Mouse (Mus musculus): ENCODE measurements at regions not wholly inside any gene's neighbourhood (a gene's known extent, or its start where the extent isn't known, plus 50 kb on each side); places are given as distances from the start of the nearest gene placed in this dataset.

DNA sequence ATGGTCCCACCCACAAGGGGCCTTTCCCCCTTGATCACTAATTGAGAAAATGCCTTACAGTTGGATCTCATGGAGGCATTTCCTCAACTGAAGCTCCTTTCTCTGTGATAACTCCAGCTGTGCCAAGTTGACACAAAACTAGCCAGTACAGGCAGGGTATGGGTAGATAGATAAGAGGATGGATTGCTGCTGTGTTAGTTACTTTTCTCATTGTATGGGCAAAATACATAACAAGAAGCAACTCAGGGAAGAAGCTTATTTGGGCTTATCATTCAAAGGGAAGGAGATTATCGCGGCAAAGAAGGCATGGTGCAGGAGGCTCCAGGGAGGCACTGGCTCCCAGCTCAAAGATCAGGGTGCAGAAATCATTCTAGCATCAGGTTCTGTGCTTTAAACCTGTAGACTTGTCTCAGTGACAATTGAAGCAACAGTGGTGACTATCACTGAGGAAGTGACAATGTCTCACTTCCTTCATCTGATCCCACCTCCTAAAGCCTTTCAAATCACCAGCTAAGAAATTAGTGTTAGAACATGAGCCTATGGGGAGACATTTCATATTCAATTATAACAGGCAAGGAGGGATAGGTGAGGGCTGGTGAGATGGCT lies 83.8 kb downstream of the 1810010D01Rik start:
- TF ChIP-seq CTCF (IDR thresholded peaks at IDR 0.05; ENCODE audit: low read depth) (no peak), EP300 (IDR thresholded peaks at IDR 0.05; ENCODE audit: low read depth) (no peak)

Data from liver, embryonic 14.5 days (tissue).